Mouse (Mus musculus) left cerebral cortex, postnatal 4 days (tissue): ENCODE results near the gene Iffo1. TPM values are rescaled to one million over a fixed set of nuclear protein-coding genes. Genes with fewer than 3 reads are reported as not detected.

Experiments
- DNase-seq: peaks from one replicate; pipeline ENCODE4 v3.0.0-alpha.2; 2022
- intact Hi-C: fragments of 180-260 bp; cut with DNase I; formaldehyde crosslinking; loops from one replicate; pipeline ENCODE4 v1.15.1; 2025
- total RNA-seq, 2 experiments: library from RNA; stranded (reverse); gene quantifications; 2 replicates each; pipeline ENCODE4 v1.2.3; 2021

Iffo1 gene
- 10 to 100 TPM; 27.0 to 28.3 TPM for total RNA-seq

DNA sequence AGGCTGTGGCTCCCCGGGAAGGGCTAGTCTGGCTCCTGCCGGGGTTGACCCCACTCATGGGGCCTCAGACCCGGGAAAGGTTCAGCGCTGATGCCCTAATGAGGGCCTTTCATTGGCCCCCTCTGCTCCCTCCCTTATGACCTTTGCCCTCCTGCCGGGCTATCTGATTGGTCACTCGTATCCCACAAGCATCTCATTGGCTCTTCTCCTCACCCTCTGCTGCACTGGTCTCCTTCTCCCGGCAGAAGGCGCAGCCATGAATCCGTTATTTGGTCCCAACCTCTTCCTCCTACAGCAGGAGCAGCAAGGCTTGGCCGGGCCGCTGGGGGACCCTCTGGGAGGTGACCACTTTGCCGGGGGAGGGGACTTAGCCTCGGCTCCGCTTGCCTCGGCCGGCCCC, at the start of gene Iffo1:
Gene Iffo1 (plus strand): TSS at position 241 of the 400 bp plus-strand sequence.
- intact Hi-C loops, result loop anchor here (5.0 kb wide), 1 partner anchor 122 kb away; no protein-coding TSS in a partner anchor
- peak; percentile 93 for DNase-seq

DNA sequence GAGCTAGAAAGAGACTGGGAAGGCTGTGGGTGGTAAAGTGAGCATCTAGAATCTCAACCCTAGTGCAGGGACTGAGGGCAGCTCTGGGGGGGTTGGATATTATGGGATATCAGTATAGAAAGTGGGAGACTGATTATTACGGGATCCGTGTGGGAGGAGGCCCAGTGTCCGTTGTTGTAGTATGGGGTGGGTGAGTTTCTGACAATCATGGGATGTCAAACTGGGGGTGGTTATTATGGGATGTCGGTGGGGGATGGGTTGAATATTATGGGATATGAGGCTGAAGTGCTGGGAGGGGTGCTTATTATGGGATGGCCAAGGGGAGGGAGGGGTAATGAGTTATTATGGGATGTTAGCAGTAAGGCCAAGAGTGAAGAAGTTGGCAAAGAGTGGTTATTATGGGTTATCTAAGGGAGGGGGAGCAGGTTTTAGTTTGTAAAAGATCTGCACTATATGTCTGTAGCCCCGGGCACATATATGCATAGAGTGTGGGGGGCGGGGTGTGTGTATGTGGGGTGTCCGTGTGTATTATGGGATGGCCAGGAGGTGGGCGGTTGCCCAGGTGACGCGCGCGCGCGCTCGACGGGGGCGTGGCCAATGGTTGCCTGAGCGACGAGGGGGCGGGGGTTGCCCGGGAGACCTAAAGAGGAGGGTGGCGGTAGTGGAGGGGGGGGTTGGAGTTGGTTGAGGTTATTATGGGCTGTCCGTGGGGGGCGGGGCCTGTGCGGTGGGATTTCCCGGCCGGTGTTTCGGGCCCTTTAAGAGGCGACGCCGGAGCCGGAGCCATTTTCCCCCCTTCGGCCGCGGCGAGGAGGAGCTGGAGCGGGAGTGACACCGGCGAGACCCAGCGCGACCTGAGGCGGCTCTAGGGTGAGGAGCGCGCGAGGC, 49.4 kb upstream of the Iffo1 start, which contains the start of gene Chd4:
Gene Chd4 (plus strand): TSS at position 591 of the 888 bp plus-strand sequence.
- intact Hi-C loops, result no loop called here
- DNase-seq, result peak; percentile 100

DNA sequence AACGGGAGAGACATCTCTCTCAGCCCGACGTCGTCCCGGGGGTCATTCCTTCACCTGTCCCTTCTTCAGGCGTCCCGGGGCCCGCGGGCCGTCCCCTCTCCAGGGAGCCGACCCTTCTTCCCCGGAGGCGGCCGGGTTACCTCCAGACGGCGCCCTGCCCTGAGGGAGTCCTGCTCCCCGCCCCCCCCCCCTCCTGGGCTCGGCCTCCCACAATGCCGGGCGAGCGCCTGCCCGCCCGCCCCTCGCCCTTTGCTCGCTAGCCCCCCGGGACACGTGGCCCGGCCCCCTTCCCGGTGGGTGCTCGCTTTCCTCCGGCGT, 48.8 kb upstream of the Iffo1 start:
- intact Hi-C loops, result no loop called here
- no peak for DNase-seq

DNA sequence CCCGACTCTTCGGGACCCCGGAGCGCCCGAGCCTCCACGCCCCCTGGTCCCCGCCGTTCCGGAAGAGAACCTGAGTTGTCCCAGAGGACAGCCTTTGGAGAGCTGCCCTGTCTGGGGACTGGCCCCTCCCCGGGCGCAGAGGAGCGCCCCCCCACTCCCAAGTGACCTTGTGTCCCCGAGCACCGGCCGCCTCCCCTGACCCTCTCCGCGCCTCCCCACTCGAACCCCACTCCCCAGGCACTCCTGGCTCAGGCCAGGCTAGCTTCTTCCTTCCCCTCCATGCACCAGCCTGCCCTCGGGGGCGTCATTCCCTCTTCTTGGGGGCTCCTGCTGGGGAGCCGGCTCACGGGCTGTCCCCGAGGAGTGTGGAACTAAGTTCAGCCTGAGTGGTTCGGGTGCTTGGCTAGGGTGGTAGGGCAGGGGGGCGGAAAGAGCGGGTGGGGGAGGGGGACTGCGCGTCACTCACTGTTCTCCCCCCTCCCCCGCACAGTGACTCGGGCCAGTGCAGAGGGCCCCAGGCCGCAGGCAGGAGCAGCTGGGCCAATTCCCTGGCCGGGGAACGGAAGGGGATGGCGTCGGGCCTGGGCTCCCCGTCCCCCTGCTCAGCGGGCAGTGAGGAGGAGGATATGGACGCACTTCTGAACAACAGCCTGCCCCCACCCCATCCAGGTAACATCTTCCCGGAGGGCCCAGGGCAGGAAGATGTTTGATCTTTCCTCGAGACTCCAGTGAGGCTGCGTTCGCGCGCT, 48.3 kb upstream of the Iffo1 start:
- intact Hi-C loops, result no loop called here
- peak; percentile 81 for DNase-seq

DNA sequence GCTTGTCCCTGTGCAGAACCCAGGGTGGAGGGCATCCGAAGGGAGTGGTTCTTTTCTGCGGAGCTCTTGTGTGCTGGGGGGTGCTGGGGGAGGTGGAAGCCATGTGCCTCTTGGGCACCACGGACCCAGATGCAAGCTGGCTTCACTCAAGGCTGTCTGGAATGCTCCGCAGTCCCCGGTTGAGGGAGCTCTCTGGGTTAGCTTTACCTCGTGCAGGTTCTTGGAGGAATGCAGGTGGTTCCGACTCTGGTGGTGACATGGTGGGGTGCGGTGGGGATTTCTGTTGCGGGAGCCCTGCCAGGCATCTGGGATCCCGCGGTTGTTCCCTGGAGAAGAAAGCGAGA, 47.7 kb upstream of the Iffo1 start:
- intact Hi-C loops, result no loop called here
- no peak for DNase-seq

DNA sequence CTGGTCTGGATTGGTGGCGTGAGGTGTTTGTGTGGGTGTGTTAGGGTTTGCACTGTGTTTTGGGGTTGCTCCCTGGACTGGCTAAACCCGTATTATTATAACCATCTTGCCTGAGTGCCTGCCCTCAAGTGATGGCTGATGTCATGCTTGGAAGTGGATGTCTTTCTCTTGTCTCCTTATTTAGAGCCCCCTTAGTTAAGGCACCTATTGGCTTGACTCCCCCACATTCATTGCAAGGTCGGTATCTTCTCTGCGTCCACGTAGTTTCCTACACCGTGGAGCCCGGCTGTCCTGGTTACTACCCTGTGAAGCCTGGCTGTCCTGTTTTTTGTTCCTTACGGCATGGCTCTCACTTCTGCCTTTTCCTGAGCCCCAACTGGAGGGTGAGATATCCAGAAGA, 47.1 kb upstream of the Iffo1 start:
- intact Hi-C loops, result no loop called here
- DNase-seq, result no peak

DNA sequence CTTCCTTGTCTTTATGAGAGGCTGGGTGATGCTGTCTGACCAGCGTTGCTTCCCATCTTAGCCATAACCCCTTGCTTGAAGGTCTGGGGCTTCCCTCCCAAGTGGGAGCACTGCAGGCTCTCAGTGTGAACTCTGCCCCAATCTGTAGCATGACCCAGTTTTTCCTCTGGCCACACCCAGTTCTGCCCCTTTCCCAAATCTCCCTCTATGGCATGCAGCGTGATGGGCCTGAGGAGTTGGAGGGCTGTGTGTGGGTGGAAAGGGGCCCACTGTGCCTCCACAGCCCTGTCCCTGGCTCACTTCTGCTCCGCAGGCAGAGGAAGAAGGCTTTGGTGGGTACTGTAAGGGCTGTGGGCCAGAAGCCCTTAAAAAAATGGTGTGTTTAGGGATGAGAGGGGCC, 46.5 kb upstream of the Iffo1 start:
- DNase-seq, result no peak
- intact Hi-C loops, result no loop called here

DNA sequence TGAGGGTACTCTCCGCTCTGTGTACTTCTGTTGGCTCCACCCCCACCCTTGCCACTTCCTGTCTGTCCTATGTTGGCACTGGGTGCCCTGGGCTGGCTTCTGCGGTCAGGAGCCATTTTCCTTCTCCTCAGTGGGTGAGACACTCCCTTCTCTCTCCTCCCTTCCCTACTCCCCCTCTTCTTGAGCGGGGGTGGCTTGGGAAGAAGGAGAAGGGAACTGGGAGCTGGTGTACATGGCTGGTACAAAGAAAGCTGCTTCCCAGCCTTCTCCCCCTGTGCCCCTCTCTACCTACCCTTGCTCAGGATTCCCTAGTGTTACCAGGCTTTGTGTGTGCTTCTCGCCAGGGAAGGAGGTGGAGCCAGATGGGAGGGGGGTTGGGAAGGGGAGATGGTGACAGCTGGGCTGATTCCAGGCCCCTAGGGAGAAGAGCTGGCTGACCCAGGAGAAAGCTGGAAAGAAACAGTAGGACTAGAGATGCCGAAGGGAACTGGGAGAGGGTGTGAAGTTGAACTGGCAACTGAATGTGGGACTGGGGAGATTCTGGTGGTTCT, 45.5 kb upstream of the Iffo1 start:
- DNase-seq, result peak; percentile 83
- intact Hi-C loops, result no loop called here

DNA sequence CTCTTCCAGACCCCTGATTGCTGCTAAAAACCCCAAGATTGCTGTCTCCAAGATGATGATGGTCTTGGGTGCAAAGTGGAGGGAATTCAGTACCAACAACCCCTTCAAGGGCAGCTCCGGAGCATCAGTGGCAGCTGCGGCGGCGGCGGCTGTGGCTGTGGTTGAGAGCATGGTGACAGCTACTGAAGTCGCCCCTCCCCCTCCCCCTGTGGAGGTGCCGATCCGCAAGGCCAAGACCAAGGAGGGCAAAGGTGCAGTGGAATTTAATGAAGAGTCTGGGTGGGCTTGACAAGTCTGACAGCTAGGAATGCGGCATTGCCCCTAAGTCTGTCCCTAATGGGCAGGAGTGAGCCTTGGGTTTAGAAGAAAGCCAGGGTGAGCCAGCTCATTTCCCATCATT, 43.6 kb upstream of the Iffo1 start:
- intact Hi-C loops, result no loop called here
- DNase-seq, result no peak

DNA sequence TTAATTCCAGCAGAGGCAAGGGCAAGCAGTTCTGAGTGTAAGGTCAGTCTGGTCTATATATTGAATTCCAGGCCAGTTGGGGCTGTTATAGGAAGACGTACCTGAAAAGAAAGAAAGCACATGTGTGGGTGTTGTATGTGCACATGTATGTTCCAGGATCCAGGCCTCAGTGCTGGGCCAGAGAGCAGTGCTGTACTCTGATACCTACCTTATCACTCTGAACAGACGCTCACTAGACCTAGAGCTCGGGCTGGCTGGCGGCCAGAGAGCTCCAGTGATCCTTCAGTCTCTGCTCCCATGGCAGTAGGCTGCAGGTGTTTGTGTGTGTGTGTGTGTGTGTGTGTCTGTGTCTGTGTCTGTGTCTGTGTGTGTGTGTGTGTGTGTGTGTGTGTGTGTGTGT, 40.8 kb upstream of the Iffo1 start:
- DNase-seq, result no peak
- intact Hi-C loops, result no loop called here

DNA sequence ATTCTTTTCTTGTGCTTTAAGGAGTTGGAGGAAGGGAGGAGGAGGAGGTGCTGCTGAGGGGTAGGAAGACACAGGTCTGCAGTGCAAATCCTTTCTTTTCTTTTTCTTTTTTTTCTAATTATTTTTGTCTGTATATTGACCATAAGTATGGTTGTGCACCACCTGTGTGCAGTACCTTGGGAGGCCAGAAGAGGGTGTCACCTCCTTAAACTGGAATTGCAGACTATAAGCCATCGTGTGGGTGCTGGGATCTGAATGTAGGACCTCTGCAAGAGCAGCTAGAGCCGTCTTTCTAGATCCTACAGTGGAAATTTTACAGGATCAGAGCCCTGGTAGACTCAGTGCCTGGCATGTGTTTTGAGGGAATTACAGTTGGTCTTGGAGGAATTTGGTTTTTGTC, 37.3 kb upstream of the Iffo1 start:
- intact Hi-C loops, result no loop called here
- DNase-seq, result no peak

DNA sequence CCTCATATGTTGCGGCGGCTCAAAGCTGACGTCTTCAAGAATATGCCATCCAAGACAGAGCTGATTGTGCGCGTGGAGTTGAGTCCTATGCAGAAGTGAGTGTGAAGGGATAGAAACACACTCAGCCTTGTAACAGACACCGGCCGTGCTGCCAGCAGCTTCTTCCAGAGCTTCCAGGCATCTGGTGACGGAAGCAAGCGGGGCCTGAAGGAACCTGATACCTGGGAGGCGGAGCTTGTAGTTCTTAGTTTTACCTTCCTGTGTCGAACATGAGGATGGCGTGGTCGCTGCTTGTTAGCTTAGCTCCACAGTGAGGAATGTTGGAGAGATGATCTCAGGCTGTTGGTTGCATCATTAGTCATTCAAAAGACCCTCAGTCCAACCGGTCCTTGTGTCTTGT, 35.7 kb upstream of the Iffo1 start:
- intact Hi-C loops, result no loop called here
- DNase-seq, result no peak

DNA sequence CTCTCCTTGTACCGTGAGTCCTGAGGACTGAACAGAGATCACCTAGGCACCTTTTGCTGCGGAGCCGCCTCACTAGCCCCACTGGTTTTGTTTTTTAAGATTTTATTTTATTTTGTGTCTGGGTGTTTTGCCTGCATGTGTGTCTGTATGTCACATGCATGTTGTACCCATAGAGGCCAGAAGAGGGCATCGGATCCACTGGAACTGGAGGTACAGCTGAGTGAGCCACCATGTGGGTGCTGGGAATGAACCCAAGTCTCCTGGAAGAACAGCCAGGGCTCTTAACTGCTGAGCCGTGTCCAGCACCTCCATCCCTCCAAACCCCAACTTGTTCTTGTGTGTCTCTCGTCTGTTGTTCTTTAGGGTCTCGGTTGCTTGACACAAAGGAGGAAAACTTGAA, 34.1 kb upstream of the Iffo1 start:
- intact Hi-C loops, result no loop called here
- DNase-seq, result peak; percentile 74

DNA sequence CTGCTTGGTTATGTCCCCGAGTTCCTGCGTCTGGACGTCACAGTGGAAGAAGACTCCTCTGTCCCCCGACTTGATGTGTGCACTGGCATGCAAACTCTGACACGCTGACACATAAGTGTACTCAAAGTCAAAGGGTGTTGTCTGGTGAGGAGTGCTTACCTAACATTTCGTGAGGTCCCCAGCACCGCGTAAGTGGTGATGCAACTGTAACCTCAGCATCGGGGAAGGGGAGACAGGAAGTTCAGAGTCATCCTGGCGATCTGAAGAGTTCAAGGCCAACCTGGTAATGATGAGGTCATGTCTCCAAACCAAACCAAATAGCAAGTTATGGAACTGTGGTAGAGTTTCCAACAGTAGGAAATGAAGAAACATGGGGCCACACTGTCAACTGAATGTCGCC, 32.5 kb upstream of the Iffo1 start:
- intact Hi-C loops, result no loop called here
- no peak for DNase-seq

DNA sequence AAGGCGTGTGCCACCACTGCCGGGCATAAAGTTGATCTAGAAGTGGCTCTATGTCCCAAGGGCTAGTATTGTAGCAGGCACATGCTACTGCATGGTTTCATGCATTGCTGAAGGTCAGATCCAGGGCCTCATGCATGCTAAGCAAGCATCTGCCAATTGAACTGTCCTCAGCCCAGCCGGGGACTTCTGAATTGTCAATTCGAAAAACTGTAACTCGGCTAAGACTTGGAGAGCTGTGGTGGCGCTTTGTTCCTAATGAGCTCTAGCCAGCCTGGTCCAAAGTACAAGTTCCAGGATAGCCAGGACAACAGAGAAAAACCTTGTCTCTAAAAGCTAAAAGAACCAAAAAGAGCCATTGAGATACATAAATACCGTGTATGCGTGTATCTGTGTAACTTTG, 25.7 kb upstream of the Iffo1 start:
- intact Hi-C loops, result no loop called here
- DNase-seq, result no peak

DNA sequence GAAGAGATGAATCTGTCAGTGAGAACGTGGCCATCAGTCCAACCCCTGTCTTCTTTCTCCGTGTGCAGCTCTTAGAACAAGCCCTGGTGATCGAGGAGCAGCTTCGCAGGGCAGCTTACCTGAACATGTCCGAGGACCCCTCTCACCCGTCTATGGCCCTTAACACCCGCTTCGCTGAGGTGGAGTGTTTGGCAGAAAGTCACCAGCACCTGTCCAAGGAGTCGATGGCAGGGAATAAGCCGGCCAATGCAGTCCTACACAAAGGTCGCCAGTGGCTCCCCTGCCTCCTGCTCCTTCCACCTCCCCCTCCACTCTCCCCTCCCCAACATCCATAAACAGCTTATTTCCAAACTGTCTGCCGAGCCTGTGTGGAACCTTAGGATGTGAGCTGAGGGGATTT, 16.3 kb upstream of the Iffo1 start:
- no peak for DNase-seq
- intact Hi-C loops, result no loop called here

DNA sequence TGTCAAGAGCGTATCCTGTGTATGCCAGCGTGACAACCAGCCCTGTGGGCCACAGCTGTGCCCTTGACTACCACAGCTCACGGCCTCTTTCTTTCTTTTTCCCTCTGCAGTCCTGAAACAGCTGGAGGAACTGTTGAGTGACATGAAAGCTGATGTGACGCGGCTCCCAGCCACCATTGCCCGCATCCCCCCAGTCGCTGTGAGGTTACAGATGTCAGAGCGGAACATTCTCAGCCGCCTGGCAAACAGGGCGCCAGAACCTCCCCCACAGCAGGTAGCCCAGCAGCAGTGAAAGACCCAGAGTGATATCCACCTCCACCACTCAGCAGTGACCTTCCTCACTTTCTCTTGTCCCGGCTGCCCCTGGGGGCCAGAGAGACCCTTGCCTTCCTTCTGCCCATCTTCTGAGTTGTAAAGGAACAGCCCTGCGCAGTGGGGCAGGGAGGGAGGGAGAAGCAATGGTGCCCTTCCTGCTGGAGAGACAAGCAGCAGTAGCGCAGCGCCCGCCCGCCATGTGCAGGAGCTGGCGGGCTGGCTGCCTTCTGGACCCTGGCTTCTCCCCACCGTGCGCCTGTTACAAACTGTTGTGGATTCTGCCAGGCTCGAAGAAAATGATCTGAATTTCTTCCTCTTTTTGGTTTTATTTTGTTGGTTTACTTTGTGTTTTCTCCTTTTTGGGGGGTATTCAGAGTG, 15.2 kb upstream of the Iffo1 start:
- peak; percentile 21 for DNase-seq
- intact Hi-C loops, result no loop called here

DNA sequence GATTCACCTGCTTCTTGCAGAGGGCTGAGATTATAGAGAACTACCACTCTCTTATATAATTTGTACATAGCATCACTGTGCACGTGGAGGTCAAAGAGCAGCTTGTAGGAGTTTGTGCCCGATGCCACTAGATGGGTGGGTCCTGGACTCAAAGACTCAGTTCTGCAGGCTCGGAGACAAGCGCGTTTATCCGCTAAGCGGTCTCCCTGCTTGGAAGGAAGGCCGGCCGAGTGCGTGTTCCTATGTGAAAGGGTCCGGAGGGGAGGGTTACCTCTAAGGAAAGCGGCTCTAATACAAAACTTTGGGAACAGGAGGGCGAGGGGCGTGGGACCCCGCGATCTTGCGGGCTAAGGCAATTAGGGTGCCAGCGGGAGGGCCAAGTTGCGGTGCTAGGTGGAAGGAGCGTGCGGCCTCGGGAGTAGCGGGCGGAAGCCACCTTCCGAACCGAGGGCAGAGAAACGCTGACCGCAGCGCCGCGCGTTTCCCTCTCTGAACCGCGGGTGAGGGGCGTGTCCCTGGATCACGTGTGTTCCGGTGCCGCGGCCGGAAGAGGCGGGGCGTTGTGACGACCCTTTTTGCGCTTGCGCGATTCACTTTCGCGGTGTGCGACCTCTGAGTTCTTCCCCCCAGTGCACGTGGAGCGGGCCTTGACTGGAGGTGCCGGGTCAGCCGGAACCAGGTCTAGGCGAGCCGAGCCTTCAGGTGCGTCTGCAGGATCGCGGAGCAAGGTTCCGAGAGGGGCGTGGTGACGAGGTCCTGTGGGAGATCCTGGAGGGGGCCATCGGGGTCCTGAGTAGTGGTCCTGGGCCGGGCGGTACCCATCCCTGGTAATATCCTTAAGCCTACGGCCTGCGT, 13.5 kb upstream of the Iffo1 start, which contains the start of gene Nop2:
Gene Nop2 (plus strand): TSS at position 608 of the 855 bp plus-strand sequence.
- peak; percentile 90 for DNase-seq
- intact Hi-C loops, result no loop called here

DNA sequence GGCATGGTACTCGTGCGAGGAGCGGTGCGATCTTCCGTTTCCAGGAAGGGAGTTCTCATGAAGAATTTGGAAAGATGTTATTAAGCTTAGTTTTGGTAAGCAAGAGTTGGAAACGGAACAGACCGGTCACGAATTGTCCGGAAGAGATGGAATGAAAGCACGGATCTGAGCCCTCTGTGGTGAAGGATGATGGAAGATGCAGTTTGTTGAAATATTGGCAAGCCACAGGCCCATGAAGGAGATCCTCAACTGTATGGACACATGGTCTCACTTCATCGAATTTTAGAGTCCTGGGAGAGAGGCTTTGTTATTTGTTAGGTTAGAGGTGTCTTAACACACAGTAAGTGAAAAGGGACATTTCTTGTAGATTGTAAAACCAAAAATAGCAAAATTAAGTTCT, 12.6 kb upstream of the Iffo1 start:
- no peak for DNase-seq
- intact Hi-C loops, result no loop called here

DNA sequence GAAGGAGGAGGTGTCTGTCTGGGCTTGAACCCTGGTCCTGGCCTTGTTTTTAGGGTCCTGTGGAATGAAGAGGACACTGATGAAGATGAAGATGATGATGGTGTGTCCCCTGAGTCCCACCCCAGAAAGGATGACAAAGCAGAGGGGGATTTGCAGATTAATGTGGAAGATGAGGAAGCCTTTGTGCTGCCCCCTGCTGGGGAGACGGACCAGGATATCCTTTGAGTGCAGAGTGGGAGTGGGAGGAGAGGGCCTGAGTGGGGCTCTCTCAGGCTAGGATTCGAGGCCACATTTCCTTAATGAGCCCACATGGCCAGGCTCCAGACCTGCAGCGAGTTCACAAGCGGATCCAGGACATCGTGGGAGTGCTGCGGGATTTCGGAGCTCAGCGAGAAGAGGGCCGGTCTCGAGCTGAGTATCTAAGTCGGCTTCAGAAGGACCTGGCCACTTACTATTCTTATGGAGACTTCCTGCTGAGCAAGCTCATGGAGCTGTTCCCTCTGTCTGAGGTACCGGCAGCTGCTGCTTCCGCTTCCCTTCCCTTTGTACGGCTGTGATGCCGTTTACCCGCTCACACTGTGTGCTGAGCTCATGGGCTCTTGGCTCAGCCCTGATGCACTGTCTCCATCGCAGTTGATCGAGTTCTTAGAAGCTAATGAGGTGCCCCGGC, 7.9 kb upstream of the Iffo1 start:
- intact Hi-C loops, result no loop called here
- DNase-seq, result no peak
